Mouse (Mus musculus): ENCODE measurements around the gene Gpr12.

DNA sequence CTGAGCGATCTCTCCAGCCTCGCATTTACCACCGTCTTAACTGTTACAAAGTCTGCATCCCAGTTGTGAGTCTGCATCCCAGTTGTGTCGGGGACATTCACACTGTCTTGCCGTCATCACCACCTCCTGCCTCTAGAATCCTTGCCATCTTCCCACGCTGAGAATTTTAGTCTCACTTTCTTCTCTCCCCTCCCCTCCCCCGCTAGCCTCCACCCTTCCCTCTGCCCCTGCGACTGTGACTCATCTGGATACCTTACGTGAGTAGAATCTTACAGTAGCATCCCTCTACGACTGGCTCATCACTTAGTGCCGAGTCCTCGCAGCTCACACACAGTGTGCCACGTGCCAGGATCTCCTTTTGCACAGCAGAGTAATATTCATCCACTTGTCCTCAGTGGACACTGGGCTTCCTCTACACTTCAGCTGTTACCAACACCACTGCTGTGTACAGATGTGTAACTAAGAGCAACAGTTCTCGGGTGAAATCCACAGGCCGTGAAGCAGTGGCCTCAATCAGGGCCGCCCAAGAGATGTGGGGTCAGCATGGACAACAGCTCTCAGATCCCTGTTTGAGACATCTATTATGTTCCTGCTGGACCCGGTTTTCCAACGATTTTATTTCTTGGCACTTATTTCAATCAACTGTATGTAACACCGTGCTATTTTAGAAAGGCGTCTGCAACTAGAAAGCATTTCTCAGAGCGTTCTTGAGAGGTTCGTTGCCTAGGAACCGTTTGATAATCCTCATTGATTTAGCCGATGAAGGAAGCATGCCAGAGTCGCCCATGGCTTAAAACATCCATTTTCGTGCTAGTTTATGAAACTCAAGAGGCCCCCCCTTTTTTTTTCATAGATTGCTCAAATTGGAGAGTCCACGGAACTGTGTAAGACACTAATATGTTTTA is 13.4 kb upstream of the Gpr12 start:
- TF ChIP-seq CTCF (IDR thresholded peaks at IDR 0.05; ENCODE audit: borderline replicate concordance, control insufficient read depth, extremely low read depth, insufficient read depth, low read length, poor library complexity) (no peak), POLR2A (IDR thresholded peaks at IDR 0.05; ENCODE audit: control insufficient read depth, extremely low read depth, insufficient read depth, low read length, poor library complexity) (no peak)
